Mouse (Mus musculus) hindbrain, embryonic 11.5 days (tissue): ENCODE results near the gene Tnnt2. TPM values are rescaled to one million over a fixed set of nuclear protein-coding genes. Genes with fewer than 3 reads are reported as not detected.

Source experiments
- ATAC-seq: fragments of 200-750 bp; cut with Nextera tagmentation; 2 replicates; pipeline ENCODE4 v1.8.0; 2017; ENCODE audit warnings: mild to moderate bottlenecking, moderate TSS enrichment, moderate library complexity; ENCODE audit not compliant: low FRiP score
- DNase-seq: peaks from one replicate; pipeline ENCODE4 v3.0.0-alpha.2; 2015; ENCODE audit warnings: low spot score
- H3K27ac ChIP-seq: fragments of 300-500 bp; sonication (generic); 2 replicates; pipeline ENCODE4 v1.5.1; 2014; ENCODE audit warnings: mild to moderate bottlenecking, low read depth, low read length
- H3K27me3 ChIP-seq: fragments of 300-500 bp; sonication (generic); 2 replicates; pipeline ENCODE4 v1.6.1; 2014; ENCODE audit warnings: mild to moderate bottlenecking, low read length, moderate library complexity, mixed read lengths; ENCODE audit not compliant: control insufficient read depth, insufficient read depth
- H3K36me3 ChIP-seq: fragments of 300-500 bp; sonication (generic); 2 replicates; pipeline ENCODE4 v1.6.1; 2014; ENCODE audit warnings: mild to moderate bottlenecking, low read length, moderate library complexity, mixed read lengths; ENCODE audit not compliant: control insufficient read depth, insufficient read depth
- H3K4me1 ChIP-seq: fragments of 300-500 bp; sonication (generic); replicated peaks from 2 replicates; pipeline ENCODE4 v1.6.1; 2014; ENCODE audit warnings: low read length, mixed read lengths; ENCODE audit not compliant: control insufficient read depth, insufficient read depth
- H3K4me2 ChIP-seq: fragments of 300-500 bp; sonication (generic); replicated peaks from 2 replicates; pipeline ENCODE4 v1.6.1; 2014; ENCODE audit warnings: mild to moderate bottlenecking, low read depth, low read length
- H3K4me3 ChIP-seq: fragments of 300-500 bp; sonication (generic); 2 replicates; pipeline ENCODE4 v1.5.1; 2014; ENCODE audit warnings: low read depth, low read length
- H3K9ac ChIP-seq: fragments of 300-500 bp; sonication (generic); 2 replicates; pipeline ENCODE4 v1.6.1; 2014; ENCODE audit warnings: low read depth, low read length
- H3K9me3 ChIP-seq: fragments of 300-500 bp; sonication (generic); 2 replicates; pipeline ENCODE4 v1.6.1; 2016; ENCODE audit warnings: low read length; ENCODE audit not compliant: control insufficient read depth
- WGBS: fragments of 180-500 bp; shearing (Covaris S2); extraction: QIAGEN DNeasy Blood & Tissue Kit; methylation state at CpG from one replicate; pipeline ENCODE4 v1.1.7; 2014; 5-methylcytosine and 5-hydroxymethylcytosine counted together
- polyA plus RNA-seq: library from polyadenylated mRNA; unstranded; fragments of >200 nt; fragmentation: Nextera tagmentation; extraction: Ambion mirVana; gene quantifications from 2 replicates; pipeline ENCODE4 v1.2.1, GENCODE M21; 2014

Gene Tnnt2
- polyA plus RNA-seq, 1 experiment from 2014 or later, result 2.0 TPM

DNA sequence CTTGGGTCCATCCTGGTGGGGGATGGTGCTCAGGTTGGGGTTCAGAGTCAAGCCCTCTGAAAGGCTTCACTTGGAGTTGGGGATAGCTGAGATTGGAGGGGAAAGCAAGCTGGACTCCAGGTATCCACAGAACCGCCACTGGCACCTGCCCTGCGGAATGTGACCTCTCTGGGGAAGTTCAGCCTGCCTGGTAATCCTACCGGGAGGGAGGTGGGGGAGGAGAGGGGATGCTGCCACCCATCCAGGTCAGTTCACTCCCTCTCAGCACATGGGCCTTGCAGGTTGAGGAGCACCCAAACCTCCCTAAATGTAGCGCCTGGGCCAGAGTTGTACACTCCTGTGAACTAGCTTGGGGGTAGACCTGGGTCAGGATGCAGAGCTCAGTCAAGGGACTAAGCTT, 19.9 kb downstream of the Tnnt2 start:
- no peak overlapping the region for H3K27ac ChIP-seq
- H3K4me1 ChIP-seq, result peaks cover 6% of the 10 kb centered on the region; the same call in 1 of the 2 replicates
- DNase-seq (no peak), ATAC-seq (no peak)
- no peak overlapping the region for H3K4me2 ChIP-seq
- no peaks in the 10 kb centered on the region for H3K9me3 ChIP-seq
- no peaks in the 10 kb centered on the region for H3K27me3 ChIP-seq
- no peak overlapping the region for H3K4me3 ChIP-seq
- H3K36me3 ChIP-seq, result no peaks in the 10 kb centered on the region
- no peak overlapping the region for H3K9ac ChIP-seq
- 69% methylated on average over 3 of the region's 4 CpGs for WGBS

DNA sequence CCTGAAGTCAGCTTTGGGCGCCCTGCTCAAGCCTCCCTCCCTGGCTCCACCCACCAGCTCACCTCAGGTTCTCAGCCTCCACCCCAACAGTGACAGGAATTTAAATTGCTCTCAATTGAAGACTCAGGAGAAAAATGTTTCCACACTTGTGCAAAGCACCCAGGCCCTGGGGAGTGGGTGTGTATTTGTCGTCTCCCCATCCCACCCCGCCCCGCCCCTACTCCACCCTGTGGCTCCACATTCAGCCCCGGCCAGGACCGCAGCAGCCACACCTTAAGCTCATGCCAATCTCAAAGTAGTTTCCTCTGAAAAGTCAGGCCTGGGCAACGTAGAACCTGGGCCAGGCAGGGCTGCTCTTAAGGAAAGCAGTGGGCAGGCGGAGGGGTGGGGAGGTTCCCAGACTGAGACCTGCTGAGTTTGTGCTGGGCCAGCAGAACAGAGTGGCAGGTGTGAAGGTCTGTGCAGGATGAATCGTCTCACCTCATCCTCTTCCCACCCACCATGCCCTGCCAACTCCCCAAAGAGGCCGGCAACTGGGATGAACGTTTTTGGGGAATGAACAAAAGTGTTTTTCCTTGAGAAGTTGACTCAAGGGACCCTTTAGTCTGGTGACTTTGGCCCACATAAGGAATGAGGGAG, 21.1 kb downstream of the Tnnt2 start:
- ATAC-seq, result no peak

DNA sequence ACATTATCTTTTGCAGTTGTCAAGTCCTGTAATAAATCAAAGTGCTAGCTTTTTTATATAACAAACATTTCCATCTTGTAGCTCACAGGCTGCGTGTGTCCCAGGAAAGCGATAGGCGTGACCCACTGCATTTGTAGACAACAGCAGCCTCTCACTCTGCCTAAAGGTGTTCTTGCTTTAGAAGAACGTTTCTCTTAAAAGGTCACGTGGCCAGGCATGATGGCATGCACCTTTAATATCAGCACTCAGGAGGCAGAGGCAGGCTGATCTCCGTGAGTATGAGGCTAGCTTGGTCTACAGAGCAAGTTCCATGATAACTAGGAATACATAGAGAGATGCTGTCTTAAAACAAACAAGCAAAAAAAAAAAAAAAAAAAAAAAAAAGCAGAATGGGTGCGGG, 22.4 kb downstream of the Tnnt2 start:
- no peak for ATAC-seq
- 87% methylated on average over 7 of the region's 7 CpGs for WGBS
- no peaks in the 10 kb centered on the region for H3K4me1 ChIP-seq
- no peaks in the 10 kb centered on the region for H3K27me3 ChIP-seq
- H3K27ac ChIP-seq, result no peak overlapping the region
- H3K36me3 ChIP-seq, result no peaks in the 10 kb centered on the region
- no peak overlapping the region for H3K9ac ChIP-seq
- no peak overlapping the region for H3K4me3 ChIP-seq
- no peak for DNase-seq
- H3K9me3 ChIP-seq, result no peaks in the 10 kb centered on the region
- no peak overlapping the region for H3K4me2 ChIP-seq

More for the DNA sequence above, 21.1 kb downstream of the Tnnt2 start:
- H3K4me3 ChIP-seq, result no peak overlapping the region
- peaks cover 6% of the 10 kb centered on the region; the same call in 1 of the 2 replicates for H3K4me1 ChIP-seq
- H3K27ac ChIP-seq, result no peak overlapping the region
- WGBS, result 67% methylated on average over 11 of the region's 11 CpGs
- no peak overlapping the region for H3K9ac ChIP-seq
- H3K4me2 ChIP-seq, result no peak overlapping the region
- H3K27me3 ChIP-seq, result no peaks in the 10 kb centered on the region
- no peaks in the 10 kb centered on the region for H3K9me3 ChIP-seq
- DNase-seq, result no peak
- H3K36me3 ChIP-seq, result no peaks in the 10 kb centered on the region

DNA sequence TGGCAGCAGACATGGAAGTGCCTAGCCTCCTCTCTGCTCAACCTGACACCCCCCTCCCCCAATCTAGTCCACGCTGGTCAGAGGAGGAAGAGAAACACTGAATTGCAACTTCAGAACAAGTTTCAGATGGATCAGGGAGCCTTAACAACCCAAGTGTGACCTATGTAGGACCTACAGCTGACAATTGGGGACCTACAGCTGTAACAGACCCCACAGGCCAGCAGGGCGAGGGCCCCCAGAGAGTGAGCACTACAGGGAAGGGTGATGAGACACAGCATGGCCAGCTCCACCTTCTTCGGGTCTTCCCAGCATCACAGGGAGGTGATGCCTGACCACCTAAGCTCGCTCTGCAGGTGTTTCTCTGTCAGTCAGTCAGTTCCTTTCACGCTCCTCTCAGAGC, 24.9 kb downstream of the Tnnt2 start:
- H3K4me3 ChIP-seq, result no peak overlapping the region
- H3K9me3 ChIP-seq, result no peaks in the 10 kb centered on the region
- DNase-seq (no peak), ATAC-seq (no peak)
- no peaks in the 10 kb centered on the region for H3K4me1 ChIP-seq
- H3K9ac ChIP-seq, result no peak overlapping the region
- 72% methylated on average over 5 of the region's 5 CpGs for WGBS
- no peaks in the 10 kb centered on the region for H3K27me3 ChIP-seq
- no peak overlapping the region for H3K27ac ChIP-seq
- H3K4me2 ChIP-seq, result no peak overlapping the region
- no peaks in the 10 kb centered on the region for H3K36me3 ChIP-seq

DNA sequence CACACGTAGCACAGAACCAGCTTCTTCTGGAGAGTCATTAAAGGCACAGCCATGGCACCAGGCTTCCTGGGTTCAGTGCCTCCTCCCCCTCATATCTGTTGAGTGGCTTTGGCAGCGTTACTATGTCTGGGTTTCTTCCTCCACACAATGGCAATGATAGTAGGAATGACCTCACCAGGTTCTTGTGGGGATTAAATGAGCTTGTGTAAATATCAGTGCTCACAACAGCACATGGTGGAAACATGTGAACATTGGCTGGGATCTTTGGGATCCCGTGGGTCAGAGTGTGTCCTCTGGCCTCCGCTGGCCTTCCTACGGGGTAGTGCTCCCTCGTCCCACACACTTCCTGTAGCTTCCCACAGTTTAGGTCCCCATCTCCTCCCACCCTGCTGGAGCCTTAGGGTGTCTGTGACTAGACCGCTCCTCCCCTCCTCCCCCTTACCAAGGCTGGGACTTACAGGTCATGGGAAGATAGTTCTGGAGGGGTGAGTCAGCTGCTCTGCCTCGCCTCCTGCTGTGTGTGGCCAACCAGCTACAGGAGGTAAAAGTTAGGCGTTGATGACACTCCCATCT, 25.9 kb downstream of the Tnnt2 start:
- no peak overlapping the region for H3K27ac ChIP-seq
- no peak overlapping the region for H3K4me2 ChIP-seq
- H3K9ac ChIP-seq, result no peak overlapping the region
- no peaks in the 10 kb centered on the region for H3K4me1 ChIP-seq
- H3K27me3 ChIP-seq, result no peaks in the 10 kb centered on the region
- 73% methylated on average over 9 of the region's 9 CpGs for WGBS
- no peak overlapping the region for H3K4me3 ChIP-seq
- no peak for DNase-seq
- ATAC-seq, result no peak
- H3K9me3 ChIP-seq, result no peaks in the 10 kb centered on the region
- H3K36me3 ChIP-seq, result no peaks in the 10 kb centered on the region

DNA sequence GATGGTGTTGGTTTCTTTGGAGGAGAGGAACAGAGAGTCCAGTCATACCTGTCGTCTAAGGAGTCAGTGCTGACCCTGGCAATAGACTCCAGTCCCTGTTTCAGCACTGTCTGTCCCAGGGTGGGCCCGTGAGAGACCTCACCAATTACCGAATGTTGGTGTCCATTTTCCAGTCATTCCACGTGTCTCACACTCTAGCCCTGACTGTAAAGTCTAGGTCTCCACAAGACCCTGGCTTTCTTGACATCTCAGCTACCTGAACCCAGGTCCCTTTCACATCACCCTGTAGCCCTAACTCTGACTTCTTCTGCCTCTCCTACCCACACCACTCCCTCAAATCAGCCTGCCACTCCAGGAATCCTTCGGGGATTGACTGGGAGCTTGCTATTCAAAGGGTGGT, 26.4 kb downstream of the Tnnt2 start:
- Histone ChIP-seq H3K4me1 (no peaks in the 10 kb centered on the region), H3K9me3 (no peaks in the 10 kb centered on the region), H3K4me3 (no peak overlapping the region), H3K27me3 (no peaks in the 10 kb centered on the region), H3K36me3 (no peaks in the 10 kb centered on the region), H3K4me2 (no peak overlapping the region), H3K9ac (no peak overlapping the region), H3K27ac (no peak overlapping the region)
- ATAC-seq, result no peak
- DNase-seq, result no peak
- 85% methylated on average over 5 of the region's 5 CpGs for WGBS

DNA sequence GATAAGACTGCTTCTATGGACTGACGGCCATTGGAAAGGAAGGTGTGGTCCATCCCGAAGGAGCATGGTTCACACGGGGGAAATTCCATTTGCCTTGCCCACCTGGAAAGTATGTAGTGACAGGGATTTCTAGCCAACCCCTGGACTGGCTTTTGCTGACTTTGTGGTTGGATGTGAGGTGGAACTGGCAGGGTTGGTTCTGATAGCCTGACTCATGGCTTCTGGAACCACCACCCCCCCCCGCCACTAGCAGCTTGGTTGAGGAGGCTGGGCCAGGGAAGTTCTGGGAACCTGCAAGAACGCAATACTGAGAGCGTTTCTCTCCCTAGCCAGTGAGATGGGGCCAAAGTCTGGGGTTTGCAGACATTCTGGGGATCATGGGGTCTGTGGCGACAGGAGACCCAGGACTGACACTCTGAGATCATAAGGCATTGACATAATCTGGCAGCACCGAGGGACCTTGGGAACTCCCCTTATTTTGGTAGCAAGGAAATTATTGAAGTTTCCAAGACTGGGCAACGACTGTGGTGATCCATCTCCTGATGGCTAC, 27.7 kb downstream of the Tnnt2 start:
- DNase-seq, result no peak
- Histone ChIP-seq H3K4me2 (no peak overlapping the region), H3K9ac (no peak overlapping the region), H3K4me1 (no peaks in the 10 kb centered on the region), H3K27ac (no peak overlapping the region), H3K9me3 (no peaks in the 10 kb centered on the region), H3K4me3 (no peak overlapping the region), H3K36me3 (no peaks in the 10 kb centered on the region), H3K27me3 (no peaks in the 10 kb centered on the region)
- WGBS, result 87% methylated on average over 9 of the region's 9 CpGs
- ATAC-seq, result no peak

DNA sequence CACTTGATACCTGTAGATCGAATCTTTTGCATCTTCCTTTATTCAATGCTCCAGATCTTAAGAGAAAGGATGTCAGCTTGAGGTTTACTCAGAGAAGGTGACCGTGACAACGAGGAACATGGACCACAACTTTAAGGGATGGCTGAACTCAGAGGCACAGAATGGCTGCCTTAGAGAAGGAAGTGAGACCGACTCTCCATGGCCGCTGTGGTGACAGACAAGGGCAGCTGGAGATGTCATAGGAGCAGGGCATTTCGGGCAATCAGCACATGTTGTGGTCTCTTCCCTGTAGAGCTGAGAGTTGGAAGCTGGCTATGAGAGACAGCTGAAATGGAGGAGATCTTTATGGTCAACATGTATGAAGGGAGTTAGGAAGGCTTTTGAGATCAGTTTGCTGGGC, 28.7 kb downstream of the Tnnt2 start:
- WGBS, result 87% methylated on average over 6 of the region's 6 CpGs
- H3K4me2 ChIP-seq, result no peak overlapping the region

More for the DNA sequence above, 28.7 kb downstream of the Tnnt2 start:
- Histone ChIP-seq H3K4me1 (no peaks in the 10 kb centered on the region), H3K4me3 (no peak overlapping the region), H3K9me3 (no peaks in the 10 kb centered on the region), H3K27ac (no peak overlapping the region), H3K27me3 (no peaks in the 10 kb centered on the region), H3K9ac (no peak overlapping the region), H3K36me3 (no peaks in the 10 kb centered on the region)
- no peak for ATAC-seq
- no peak for DNase-seq
